Mouse (Mus musculus): ENCODE data around the gene Gpr158. TPM values are rescaled to one million over a fixed set of nuclear protein-coding genes. Genes with fewer than 3 reads are reported as not detected.

The Gpr158 gene
- total RNA-seq, 2 experiments from 2014 or later, result 0.76 to 1.0 TPM

GRCm38 (mm10) chr2:21619180-21619579 is 251.8 kb downstream of the Gpr158 start:
- no peak for DNase-seq (ENCODE audit: low spot score in 2 of 2)

- DNase-seq (ENCODE audit: low spot score in 2 of 2), result no peak
Measured at GRCm38 (mm10) chr2:21632136-21632535, 264.8 kb downstream of the Gpr158 start.

GRCm38 (mm10) chr2:21665721-21666120 is 298.4 kb downstream of the Gpr158 start:
- no peak for DNase-seq (ENCODE audit: low spot score in 2 of 2)

- DNase-seq (ENCODE audit: low spot score in 2 of 2), result no peak
Measured at GRCm38 (mm10) chr2:21676084-21676838, 308.9 kb downstream of the Gpr158 start.

GRCm38 (mm10) chr2:21676839-21677123 is 309.4 kb downstream of the Gpr158 start:
- DNase-seq (ENCODE audit: low spot score in 2 of 2), result no peak

- DNase-seq (ENCODE audit: low spot score in 2 of 2), result no peak
Measured at GRCm38 (mm10) chr2:21680735-21681270, 313.5 kb downstream of the Gpr158 start.

- no peak for DNase-seq (ENCODE audit: low spot score in 2 of 2)
Measured at GRCm38 (mm10) chr2:21684736-21685135, 317.4 kb downstream of the Gpr158 start.

- DNase-seq (ENCODE audit: low spot score in 2 of 2), result no peak
Measured at GRCm38 (mm10) chr2:21693128-21693527, 325.8 kb downstream of the Gpr158 start.

- no peak for DNase-seq (ENCODE audit: low spot score in 2 of 2)
Measured at GRCm38 (mm10) chr2:21693807-21694594, 326.7 kb downstream of the Gpr158 start.

GRCm38 (mm10) chr2:21728075-21728474 is 360.7 kb downstream of the Gpr158 start:
- no peak for DNase-seq (ENCODE audit: low spot score in 2 of 2)

GRCm38 (mm10) chr2:21783721-21784120 is 416.4 kb downstream of the Gpr158 start:
- no peak for DNase-seq (ENCODE audit: low spot score in 2 of 2)

GRCm38 (mm10) chr2:21793156-21793555 is 425.8 kb downstream of the Gpr158 start:
- DNase-seq (ENCODE audit: low spot score in 2 of 2), result no peak

- DNase-seq (ENCODE audit: low spot score in 2 of 2), result no peak
Measured at GRCm38 (mm10) chr2:21799616-21800015, 432.3 kb downstream of the Gpr158 start.

- DNase-seq (ENCODE audit: low spot score in 2 of 2), result no peak
Measured at GRCm38 (mm10) chr2:21800045-21800444, 432.7 kb downstream of the Gpr158 start.

- no peak for DNase-seq (ENCODE audit: low spot score in 2 of 2)
Measured at GRCm38 (mm10) chr2:21808510-21808909, 441.2 kb downstream of the Gpr158 start.

- DNase-seq (ENCODE audit: low spot score in 2 of 2), result no peak
Measured at GRCm38 (mm10) chr2:21810431-21810830, 443.1 kb downstream of the Gpr158 start.

GRCm38 (mm10) chr2:21864061-21864460 is 496.7 kb downstream of the Gpr158 start:
- DNase-seq (ENCODE audit: low spot score in 2 of 2), result no peak

Other genes starting within 250 kb of the Gpr158 start
- 1 to 10 TPM; 1.2 to 2.3 TPM for gene Enkur, start 162.2 kb upstream of the Gpr158 start, total RNA-seq (2021)
- 1 to 10 TPM; 6.5 to 7.3 TPM for gene Thnsl1, start 161.8 kb upstream of the Gpr158 start, total RNA-seq (2021)

Measured in adrenal gland, postnatal 4 days (tissue).